Mouse (Mus musculus) liver, adult 2 months (tissue): Measurements from ENCODE around the gene Asphd1.

Experiments used
- CTCF ChIP-seq: fragments of 200-500 bp; IDR thresholded peaks from 2 replicates; pipeline ENCODE4 v1.5.1; 2011; ENCODE audit warnings: low read depth, low read length, control low read depth
- POLR2A ChIP-seq: fragments of 200-500 bp; IDR thresholded peaks from 2 replicates; pipeline ENCODE4 v1.6.1; 2011; ENCODE audit warnings: low read length, control low read depth; ENCODE audit not compliant: insufficient read depth; ENCODE audit errors: extremely low read depth

- TF ChIP-seq CTCF (no peak), POLR2A (no peak)
Observed at GRCm38 (mm10) chr7:126982054-126982453, 32.7 kb upstream of the Asphd1 start.
